Mouse (Mus musculus) ES-E14 (cell line): Measurements from ENCODE around the gene Eva1a. TPM values are rescaled to one million over a fixed set of nuclear protein-coding genes. Genes with fewer than 3 reads are reported as not detected.

ENCODE experiments used
- DNase-seq: peaks from one replicate; pipeline ENCODE4 v3.0.0-alpha.2; 2013; ENCODE audit warnings: low read depth, low spot score
- H3K27ac ChIP-seq: 2 replicates; pipeline ENCODE4 v1.5.1; 2012; ENCODE audit warnings: low read depth, mild to moderate bottlenecking, low read length, moderate library complexity, mixed read lengths; ENCODE audit not compliant: poor library complexity, insufficient read depth, severe bottlenecking
- H3K36me3 ChIP-seq: 2 replicates; pipeline ENCODE4 v1.6.1; 2012; ENCODE audit warnings: mild to moderate bottlenecking, low read length, moderate library complexity, mixed read lengths; ENCODE audit not compliant: control insufficient read depth, poor library complexity, insufficient read depth, severe bottlenecking
- H3K4me1 ChIP-seq, 2 experiments: fragments of 150-350 bp in 1 of 2; sonication (generic) in 1 of 2; 2 replicates each; pipeline ENCODE4 v1.6.1; 2012; ENCODE audit warnings: low read length in 2 of 2, mild to moderate bottlenecking in 1 of 2, mixed read lengths in 1 of 2; ENCODE audit not compliant: control insufficient read depth in 2 of 2, insufficient read depth in 2 of 2, poor library complexity in 1 of 2
- H3K4me3 ChIP-seq, 2 experiments: fragments of 150-350 bp in 1 of 2; sonication (generic) in 1 of 2; 2 replicates each; pipeline ENCODE4 v1.5.1; 2012; ENCODE audit warnings: low read length in 2 of 2, low read depth in 1 of 2, mild to moderate bottlenecking in 1 of 2, mixed read lengths in 1 of 2; ENCODE audit not compliant: insufficient read depth in 1 of 2, poor library complexity in 1 of 2, severe bottlenecking in 1 of 2
- H3K9ac ChIP-seq: 2 replicates; pipeline ENCODE4 v1.6.1; 2012; ENCODE audit warnings: low read depth, mild to moderate bottlenecking, low read length, mixed read lengths; ENCODE audit not compliant: poor library complexity, insufficient read depth, severe bottlenecking
- H3K9me3 ChIP-seq: fragments of 150-350 bp; sonication (generic); 2 replicates; pipeline ENCODE4 v1.6.1; 2012; ENCODE audit warnings: low read depth, mild to moderate bottlenecking, low read length; ENCODE audit not compliant: control insufficient read depth, insufficient read depth
- CHD2 ChIP-seq: IDR thresholded peaks from 2 replicates; pipeline ENCODE4 v1.6.1; 2014; ENCODE audit warnings: mild to moderate bottlenecking, low read depth, low read length, inconsistent platforms
- HCFC1 ChIP-seq: IDR thresholded peaks from 2 replicates; pipeline ENCODE4 v1.6.1; 2012; ENCODE audit warnings: low read length, inconsistent platforms, borderline replicate concordance; ENCODE audit not compliant: insufficient read depth
- MAFK ChIP-seq: IDR thresholded peaks from 2 replicates; pipeline ENCODE4 v1.6.1; 2014; ENCODE audit warnings: mild to moderate bottlenecking, low read depth, low read length, inconsistent platforms; ENCODE audit not compliant: insufficient read depth
- ZC3H11A ChIP-seq: IDR thresholded peaks from 2 replicates; pipeline ENCODE4 v1.6.1; 2012; ENCODE audit warnings: low read depth, mild to moderate bottlenecking, inconsistent platforms, low read length, borderline replicate concordance
- ZNF384 ChIP-seq: IDR thresholded peaks from 2 replicates; pipeline ENCODE4 v1.6.1; 2012; ENCODE audit warnings: low read depth, low read length, inconsistent platforms
- in situ Hi-C, 2 experiments: fragments of 600-800 bp; cut with MboI; formaldehyde crosslinking; loops; one replicate each; pipeline ENCODE4 v1.15.1; 2025; ENCODE audit warnings: low sequenced_read_pairs in 2 of 2, inconsistent platforms in 1 of 2; ENCODE audit not compliant: unreplicated experiment in 2 of 2
- total RNA-seq: library from RNA; depleted of rRNA; stranded (reverse); fragments of 300-350 nt; gene quantifications from 2 replicates; pipeline ENCODE4 v1.2.3, GENCODE M21; 2012

The Eva1a gene
- total RNA-seq, 1 experiment, result 4.4 TPM

- Histone ChIP-seq H3K9ac (no peak overlapping the region), H3K36me3 (no peaks in the 10 kb centered on the region), H3K27ac (no peak overlapping the region), H3K4me1 (no peaks in the 10 kb centered on the region), H3K9me3 (no peaks in the 10 kb centered on the region), H3K4me3 (no peak overlapping the region)
- DNase-seq, result no peak
- in situ Hi-C loops, result no loop called here
- TF ChIP-seq MAFK, result no peak
- TF ChIP-seq CHD2, result no peak
- no peak for TF ChIP-seq ZC3H11A
- TF ChIP-seq ZNF384, result no peak
- no peak for TF ChIP-seq HCFC1
Observed at GRCm38 (mm10) chr6:82083655-82084054, 42.8 kb downstream of the Eva1a start.

GRCm38 (mm10) chr6:82084235-82084634 lies 43.4 kb downstream of the Eva1a start:
- no peak overlapping the region for H3K27ac ChIP-seq
- H3K9ac ChIP-seq, result no peak overlapping the region
- H3K36me3 ChIP-seq, result no peaks in the 10 kb centered on the region
- TF ChIP-seq CHD2 (no peak), HCFC1 (no peak), ZC3H11A (no peak), MAFK (no peak), ZNF384 (no peak)
- H3K4me3 ChIP-seq, result no peak overlapping the region
- no peak for DNase-seq
- H3K9me3 ChIP-seq, result no peaks in the 10 kb centered on the region
- in situ Hi-C loops, result no loop called here
- no peaks in the 10 kb centered on the region for H3K4me1 ChIP-seq

- H3K9me3 ChIP-seq, result no peaks in the 10 kb centered on the region
- no peak overlapping the region for H3K4me3 ChIP-seq
- no peak for DNase-seq
- no peak overlapping the region for H3K9ac ChIP-seq
- no peaks in the 10 kb centered on the region for H3K4me1 ChIP-seq
- no peak for TF ChIP-seq MAFK
- H3K27ac ChIP-seq, result no peak overlapping the region
- no peaks in the 10 kb centered on the region for H3K36me3 ChIP-seq
- in situ Hi-C loops, result no loop called here
Observed at GRCm38 (mm10) chr6:82085313-82085908, 44.6 kb downstream of the Eva1a start.

GRCm38 (mm10) chr6:82088133-82088532 lies 47.3 kb downstream of the Eva1a start:
- TF ChIP-seq HCFC1, result no peak
- DNase-seq, result no peak
- H3K9me3 ChIP-seq, result no peaks in the 10 kb centered on the region
- H3K4me1 ChIP-seq, result no peaks in the 10 kb centered on the region
- no peak overlapping the region for H3K27ac ChIP-seq
- no peaks in the 10 kb centered on the region for H3K36me3 ChIP-seq
- H3K9ac ChIP-seq, result no peak overlapping the region
- no peak overlapping the region for H3K4me3 ChIP-seq
- in situ Hi-C loops, result no loop called here

GRCm38 (mm10) chr6:82091773-82092172 lies 50.9 kb downstream of the Eva1a start:
- no peak for DNase-seq
- Histone ChIP-seq H3K27ac (no peak overlapping the region), H3K36me3 (no peaks in the 10 kb centered on the region), H3K9ac (no peak overlapping the region), H3K4me3 (peak overlapping the region; percentile 40 to 53; a peak in 3 of 4 replicates), H3K9me3 (no peaks in the 10 kb centered on the region), H3K4me1 (no peaks in the 10 kb centered on the region)
- TF ChIP-seq MAFK, result no peak
- in situ Hi-C loops, result no loop called here
